Mouse (Mus musculus) midbrain, embryonic 15.5 days (tissue): Measurements from ENCODE around the gene Amdhd2. TPM values are rescaled to one million over a fixed set of nuclear protein-coding genes. Genes with fewer than 3 reads are reported as not detected.
A peak's percentile ranks its signal among the peaks of the same experiment; 100 is the strongest.

Experiments
- ATAC-seq: fragments of 200-750 bp; cut with Nextera tagmentation; replicated peaks from 2 replicates; pipeline ENCODE4 v1.8.0; 2017; ENCODE audit warnings: moderate TSS enrichment
- H3K27ac ChIP-seq: fragments of 300-500 bp; sonication (generic); 2 replicates; pipeline ENCODE4 v1.5.1; 2015; ENCODE audit warnings: mild to moderate bottlenecking, inconsistent platforms
- H3K27me3 ChIP-seq: fragments of 300-500 bp; sonication (generic); replicated peaks from 2 replicates; pipeline ENCODE4 v1.6.1; 2015; ENCODE audit warnings: inconsistent platforms
- H3K36me3 ChIP-seq: fragments of 300-500 bp; sonication (generic); replicated peaks from 2 replicates; pipeline ENCODE4 v1.6.1; 2015; ENCODE audit warnings: inconsistent platforms
- H3K4me1 ChIP-seq: fragments of 300-500 bp; sonication (generic); 2 replicates; pipeline ENCODE4 v1.6.1; 2015; ENCODE audit warnings: inconsistent platforms
- H3K4me2 ChIP-seq: fragments of 300-500 bp; sonication (generic); 2 replicates; pipeline ENCODE4 v1.6.1; 2015; ENCODE audit warnings: inconsistent platforms, mild to moderate bottlenecking, moderate library complexity
- H3K4me3 ChIP-seq: fragments of 300-500 bp; sonication (generic); 2 replicates; pipeline ENCODE4 v1.5.1; 2015; ENCODE audit warnings: mild to moderate bottlenecking, inconsistent platforms
- H3K9ac ChIP-seq: fragments of 300-500 bp; sonication (generic); 2 replicates; pipeline ENCODE4 v1.6.1; 2015; ENCODE audit warnings: mild to moderate bottlenecking, inconsistent platforms
- H3K9me3 ChIP-seq: fragments of 300-500 bp; sonication (generic); 2 replicates; pipeline ENCODE4 v1.6.1; 2016; ENCODE audit warnings: inconsistent platforms
- WGBS: fragments of 180-500 bp; shearing (Covaris S2); methylation state at CpG from one replicate; pipeline ENCODE4 v1.1.7; 2015; ENCODE audit warnings: mixed read lengths; 5-methylcytosine and 5-hydroxymethylcytosine counted together
- polyA plus RNA-seq: library from polyadenylated mRNA; unstranded; fragments of >200 nt; fragmentation: Nextera tagmentation; extraction: Ambion mirVana; gene quantifications from 2 replicates; pipeline ENCODE4 v1.2.1, GENCODE M21; 2015

Amdhd2 gene
- polyA plus RNA-seq, 1 experiment from 2014 or later = 39.6 TPM

DNA sequence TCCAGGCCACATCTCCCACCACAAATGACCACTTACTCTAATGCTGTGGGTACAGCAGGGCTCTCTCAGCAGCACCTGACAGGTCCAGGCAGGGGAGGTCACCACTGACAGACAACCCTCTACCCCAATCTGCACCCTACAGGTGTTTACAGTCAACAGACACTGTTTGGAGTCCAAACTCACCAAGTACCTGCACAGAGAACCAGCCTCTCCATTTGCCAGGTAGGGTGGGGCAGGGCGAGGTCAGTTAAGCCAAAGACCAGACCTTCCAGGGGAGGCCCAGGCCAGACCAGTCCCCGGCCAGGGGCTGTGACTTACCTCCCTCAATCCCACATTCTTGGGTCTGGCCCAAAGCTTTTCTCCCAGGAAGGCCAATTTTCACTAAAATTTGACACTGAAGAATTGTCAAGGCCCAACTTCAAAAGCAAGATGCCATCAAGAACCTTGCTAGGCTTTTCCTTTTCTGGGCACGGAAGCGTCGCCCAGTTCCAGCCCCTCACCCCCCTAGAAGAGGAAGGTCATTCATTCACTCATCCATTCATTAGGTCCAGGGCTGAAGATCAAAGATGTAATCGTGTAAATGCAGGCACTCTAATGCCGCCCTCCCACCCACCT, 4.4 kb upstream of the Amdhd2 start:
- no peaks in the 10 kb centered on the region for H3K27me3 ChIP-seq
- peak overlapping the region; percentile 100 for H3K27ac ChIP-seq
- peak overlapping the region; percentile 70 for H3K4me2 ChIP-seq
- peaks cover 37% of the 10 kb centered on the region for H3K4me1 ChIP-seq
- H3K9ac ChIP-seq = peak overlapping the region; percentile 94
- H3K4me3 ChIP-seq = peak overlapping the region; percentile 97
- 56% methylated on average over 7 of the region's 7 CpGs for WGBS
- peaks cover 4% of the 10 kb centered on the region; the same call in 1 of the 2 replicates for H3K36me3 ChIP-seq
- no peaks in the 10 kb centered on the region for H3K9me3 ChIP-seq
- no peak for ATAC-seq

DNA sequence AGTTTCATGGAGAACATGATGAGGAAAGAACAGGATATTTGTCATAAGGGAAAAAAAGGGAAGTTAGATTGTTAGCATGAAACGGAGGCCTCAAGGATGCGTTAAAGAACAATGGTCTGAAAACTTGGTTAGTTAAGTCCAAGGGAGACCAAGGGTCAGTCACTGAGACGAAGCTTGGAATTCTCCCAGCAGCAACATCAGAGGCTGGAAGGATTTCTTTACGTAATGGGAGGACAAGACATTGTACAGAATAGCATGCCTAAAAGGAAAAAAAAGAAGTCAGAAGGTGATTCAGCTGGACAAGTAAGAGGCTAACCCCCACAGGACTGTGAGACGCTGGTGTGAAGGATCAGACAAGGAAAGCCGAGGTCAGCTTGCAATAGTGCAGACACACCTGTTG, 3.6 kb upstream of the Amdhd2 start:
- no peaks in the 10 kb centered on the region for H3K27me3 ChIP-seq
- H3K4me3 ChIP-seq = peak overlapping the region; percentile 97; the same call in 1 of the 2 replicates
- peak overlapping the region; percentile 70 for H3K4me2 ChIP-seq
- H3K36me3 ChIP-seq = peaks cover 4% of the 10 kb centered on the region; the same call in 1 of the 2 replicates
- H3K4me1 ChIP-seq = peaks cover 45% of the 10 kb centered on the region
- ATAC-seq = no peak
- H3K9me3 ChIP-seq = no peaks in the 10 kb centered on the region
- no peak overlapping the region for H3K9ac ChIP-seq
- 90% methylated on average over 6 of the region's 6 CpGs for WGBS
- H3K27ac ChIP-seq = no peak overlapping the region

DNA sequence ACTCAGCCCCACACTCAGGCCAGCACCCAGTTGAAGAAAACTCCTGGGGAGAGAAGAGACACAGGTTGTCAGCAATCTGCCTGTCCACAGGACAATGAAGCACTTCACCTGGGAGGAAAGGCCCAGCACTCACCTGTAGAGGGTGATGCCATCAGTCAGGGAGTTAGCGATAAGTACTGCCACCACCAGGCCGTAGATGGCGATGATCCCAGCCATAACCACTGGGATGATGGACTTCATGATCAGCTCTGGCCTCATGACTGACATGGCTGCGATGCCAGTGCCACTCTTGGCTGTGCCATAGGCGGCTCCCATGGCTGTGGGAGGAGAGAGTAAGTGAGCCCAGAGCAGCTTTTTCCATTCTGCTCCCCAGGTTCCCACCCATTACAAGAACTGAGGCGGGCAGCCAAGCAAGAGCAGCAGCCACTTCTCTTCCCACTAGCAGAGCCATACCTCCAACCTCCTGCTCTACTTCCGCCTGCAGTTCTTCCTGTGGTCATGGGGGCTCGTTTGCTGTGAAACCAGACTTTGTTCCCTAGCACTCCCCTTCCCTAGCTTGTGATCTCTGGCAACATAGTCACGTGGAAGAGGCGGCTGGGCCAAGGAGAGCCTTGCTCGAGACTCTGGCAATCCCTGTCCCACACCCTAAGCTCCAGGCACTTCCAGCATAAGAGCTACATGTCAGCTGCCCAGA, 1.1 kb upstream of the Amdhd2 start:
- peaks cover 46% of the 10 kb centered on the region for H3K4me1 ChIP-seq
- H3K36me3 ChIP-seq = peaks cover 4% of the 10 kb centered on the region; the same call in 1 of the 2 replicates
- H3K27me3 ChIP-seq = no peaks in the 10 kb centered on the region
- no peak for ATAC-seq
- no peak overlapping the region for H3K27ac ChIP-seq
- no peak overlapping the region for H3K4me3 ChIP-seq
- H3K9ac ChIP-seq = no peak overlapping the region
- no peaks in the 10 kb centered on the region for H3K9me3 ChIP-seq
- no peak overlapping the region for H3K4me2 ChIP-seq
- 80% methylated on average over 11 of the region's 11 CpGs for WGBS

DNA sequence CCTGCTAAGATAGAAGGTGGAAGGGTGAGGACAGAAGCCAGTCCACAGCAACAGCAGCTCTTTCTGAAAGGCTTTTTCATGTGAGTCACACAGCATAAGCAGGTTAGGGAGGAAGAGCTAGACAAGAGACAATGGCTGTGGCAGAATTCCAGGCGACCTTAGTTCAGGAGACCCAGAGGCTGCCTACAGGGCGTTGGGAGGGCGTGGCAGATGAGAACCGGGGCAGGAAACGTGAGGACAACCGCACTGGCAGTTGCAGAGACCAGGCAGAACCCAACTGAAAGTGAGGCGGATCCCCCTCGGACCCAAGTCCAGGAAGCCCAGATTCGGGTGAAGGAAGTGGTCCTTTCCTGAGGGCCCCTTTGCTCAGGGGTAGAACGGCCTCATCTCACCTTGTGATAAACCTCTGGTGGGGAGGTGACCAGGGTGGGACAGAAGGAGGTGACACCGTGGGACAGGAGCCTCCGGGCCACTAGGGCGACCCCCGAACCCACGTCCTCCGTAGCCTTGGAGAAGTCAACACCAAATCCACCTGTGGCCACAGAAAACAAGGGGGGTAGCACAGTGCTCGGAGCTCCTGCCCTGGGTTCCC, 886 bp downstream of the Amdhd2 start:
- Histone ChIP-seq H3K9me3 (no peaks in the 10 kb centered on the region), H3K27ac (0 out of 2 replicates have a peak overlapping the region, but pooled peaks have one; percentile 92), H3K27me3 (no peaks in the 10 kb centered on the region), H3K4me3 (peak overlapping the region; percentile 96), H3K9ac (peak overlapping the region; percentile 78), H3K4me1 (peaks cover 39% of the 10 kb centered on the region), H3K4me2 (peak overlapping the region; percentile 96), H3K36me3 (peaks cover 10% of the 10 kb centered on the region; the same call in 1 of the 2 replicates)
- ATAC-seq = peak; percentile 41
- WGBS = 35% methylated on average over 17 of the region's 17 CpGs

GRCm38 (mm10) chr17:24161466-24161865, 2.1 kb downstream of the Amdhd2 start:
- WGBS = 86% methylated on average over 5 of the region's 5 CpGs
- ATAC-seq = no peak

DNA sequence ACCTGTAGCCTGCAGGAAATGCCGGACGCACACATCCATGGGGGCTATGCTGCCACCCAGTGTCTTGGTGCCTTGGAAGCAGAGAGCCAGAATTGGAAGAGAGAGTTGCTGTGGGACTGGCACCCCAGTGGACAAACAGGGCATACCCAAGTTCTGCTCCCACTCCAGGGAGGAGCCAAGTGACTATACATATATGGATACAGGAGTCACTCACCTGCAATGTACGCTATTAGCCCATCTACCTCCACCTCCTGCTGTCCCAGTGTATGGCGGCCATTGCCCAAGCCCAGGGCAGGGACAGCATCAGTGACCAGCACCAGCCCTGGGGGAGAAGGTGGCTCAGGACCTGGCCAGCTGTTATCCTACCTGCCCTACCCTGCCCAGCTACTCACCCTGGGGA, 6.0 kb downstream of the Amdhd2 start:
- Histone ChIP-seq H3K27me3 (no peaks in the 10 kb centered on the region), H3K9ac (no peak overlapping the region), H3K9me3 (no peaks in the 10 kb centered on the region), H3K4me2 (no peak overlapping the region), H3K36me3 (peaks cover 7% of the 10 kb centered on the region; the same call in 1 of the 2 replicates), H3K27ac (no peak overlapping the region), H3K4me3 (no peak overlapping the region), H3K4me1 (peaks cover 11% of the 10 kb centered on the region)
- 0 out of 2 replicates have a peak, but pooled peaks have one; percentile 13 for ATAC-seq
- WGBS = 91% methylated on average over 4 of the region's 4 CpGs

More at GRCm38 (mm10) chr17:24161466-24161865, 2.1 kb downstream of the Amdhd2 start:
- Histone ChIP-seq H3K4me3 (no peak overlapping the region), H3K4me1 (peaks cover 26% of the 10 kb centered on the region), H3K27ac (no peak overlapping the region), H3K36me3 (peaks cover 8% of the 10 kb centered on the region; the same call in 1 of the 2 replicates), H3K27me3 (no peaks in the 10 kb centered on the region), H3K9me3 (no peaks in the 10 kb centered on the region), H3K4me2 (no peak overlapping the region), H3K9ac (no peak overlapping the region)

DNA sequence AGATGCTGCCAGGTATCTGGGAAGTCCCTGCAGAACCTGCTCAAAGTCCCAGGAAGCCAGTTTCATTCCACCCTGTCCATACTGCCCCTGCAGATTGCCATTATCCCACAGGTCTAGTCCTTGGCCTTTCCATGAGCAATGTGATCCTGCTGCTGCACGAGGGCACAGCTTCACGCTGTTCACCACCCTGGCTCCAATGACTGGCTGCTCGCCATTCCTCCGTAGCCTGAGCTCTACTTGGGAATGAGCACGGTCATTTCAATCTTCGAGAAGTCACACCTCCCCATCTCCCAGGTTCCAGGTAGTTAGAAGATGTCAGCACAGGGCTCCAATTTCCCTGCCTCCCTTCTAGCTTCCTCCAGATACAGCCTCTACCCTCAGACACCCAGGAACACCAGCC, 6.4 kb downstream of the Amdhd2 start:
- Histone ChIP-seq H3K4me3 (no peak overlapping the region), H3K4me2 (no peak overlapping the region), H3K9ac (no peak overlapping the region), H3K27ac (no peak overlapping the region), H3K9me3 (no peaks in the 10 kb centered on the region), H3K27me3 (no peaks in the 10 kb centered on the region), H3K36me3 (peaks cover 7% of the 10 kb centered on the region; the same call in 1 of the 2 replicates), H3K4me1 (peaks cover 11% of the 10 kb centered on the region; the same call in 1 of the 2 replicates)
- ATAC-seq = no peak
- WGBS = 95% methylated on average over 6 of the region's 6 CpGs

GRCm38 (mm10) chr17:24156394-24156793, 7.2 kb downstream of the Amdhd2 start:
- Histone ChIP-seq H3K4me1 (peaks cover 8% of the 10 kb centered on the region), H3K4me3 (no peak overlapping the region), H3K27me3 (no peaks in the 10 kb centered on the region), H3K27ac (no peak overlapping the region), H3K4me2 (no peak overlapping the region), H3K36me3 (peaks cover 7% of the 10 kb centered on the region; the same call in 1 of the 2 replicates), H3K9me3 (no peaks in the 10 kb centered on the region), H3K9ac (no peak overlapping the region)
- ATAC-seq = no peak
- WGBS = 90% methylated on average over 3 of the region's 3 CpGs

DNA sequence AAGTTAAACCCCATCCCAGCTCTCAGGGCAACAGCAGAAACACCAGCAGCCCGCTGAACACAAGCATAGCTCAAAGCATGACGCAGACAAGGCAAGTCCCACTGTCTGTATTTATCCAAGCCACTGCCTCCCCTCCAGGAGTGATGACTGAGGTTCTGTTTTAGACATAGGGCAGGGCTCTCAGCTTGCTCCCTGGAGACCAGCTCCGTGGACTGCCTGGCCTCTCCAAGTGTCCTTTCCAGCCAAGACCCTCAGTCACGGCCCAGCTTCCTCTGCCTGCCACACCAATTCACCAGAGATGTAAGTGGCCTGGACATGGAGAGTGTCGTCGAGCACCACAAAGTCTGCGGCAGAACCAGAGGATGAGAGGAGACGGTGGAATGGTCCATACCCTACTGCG, 7.8 kb downstream of the Amdhd2 start:
- Histone ChIP-seq H3K9me3 (no peaks in the 10 kb centered on the region), H3K9ac (no peak overlapping the region), H3K4me3 (no peak overlapping the region), H3K27ac (no peak overlapping the region), H3K4me2 (no peak overlapping the region), H3K27me3 (no peaks in the 10 kb centered on the region), H3K36me3 (peaks cover 7% of the 10 kb centered on the region; the same call in 1 of the 2 replicates), H3K4me1 (peaks cover 7% of the 10 kb centered on the region)
- WGBS = 91% methylated on average over 9 of the region's 9 CpGs
- no peak for ATAC-seq

DNA sequence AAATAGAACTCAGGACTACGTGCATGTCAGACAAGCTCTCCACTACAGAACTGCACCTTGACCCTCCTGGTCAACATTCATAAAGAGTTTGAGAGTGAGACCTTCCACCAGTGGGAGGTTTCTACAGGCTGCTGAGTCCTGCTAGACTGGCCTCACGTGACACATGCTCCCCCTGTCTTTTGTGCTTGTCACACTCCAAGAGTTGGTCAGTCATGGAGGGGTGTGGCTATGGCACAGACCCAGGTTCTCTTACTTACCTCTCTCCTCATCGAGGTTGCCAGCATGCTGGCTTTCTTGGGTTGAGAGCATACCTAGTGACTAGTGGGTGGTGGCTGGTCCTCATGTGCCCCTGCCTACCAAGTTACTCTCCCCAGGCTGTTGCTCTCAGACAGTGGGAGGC, 9.1 kb downstream of the Amdhd2 start:
- 71% methylated on average over 3 of the region's 3 CpGs for WGBS
- Histone ChIP-seq H3K36me3 (peaks cover 7% of the 10 kb centered on the region; the same call in 1 of the 2 replicates), H3K9ac (no peak overlapping the region), H3K27ac (no peak overlapping the region), H3K9me3 (no peaks in the 10 kb centered on the region), H3K4me3 (no peak overlapping the region), H3K4me1 (peaks cover 7% of the 10 kb centered on the region), H3K27me3 (no peaks in the 10 kb centered on the region), H3K4me2 (no peak overlapping the region)
- no peak for ATAC-seq

- Histone ChIP-seq H3K4me2 (peak overlapping the region; percentile 57), H3K27ac (no peak overlapping the region), H3K27me3 (no peaks in the 10 kb centered on the region), H3K36me3 (no peaks in the 10 kb centered on the region), H3K4me3 (peak overlapping the region; percentile 30), H3K9ac (0 out of 2 replicates have a peak overlapping the region, but pooled peaks have one; percentile 13), H3K4me1 (peaks cover 7% of the 10 kb centered on the region), H3K9me3 (no peaks in the 10 kb centered on the region)
- ATAC-seq = peak; percentile 79
- WGBS = 1% methylated on average over 26 of the region's 26 CpGs
Measured at GRCm38 (mm10) chr17:24151890-24152563, 11.5 kb downstream of the Amdhd2 start.

DNA sequence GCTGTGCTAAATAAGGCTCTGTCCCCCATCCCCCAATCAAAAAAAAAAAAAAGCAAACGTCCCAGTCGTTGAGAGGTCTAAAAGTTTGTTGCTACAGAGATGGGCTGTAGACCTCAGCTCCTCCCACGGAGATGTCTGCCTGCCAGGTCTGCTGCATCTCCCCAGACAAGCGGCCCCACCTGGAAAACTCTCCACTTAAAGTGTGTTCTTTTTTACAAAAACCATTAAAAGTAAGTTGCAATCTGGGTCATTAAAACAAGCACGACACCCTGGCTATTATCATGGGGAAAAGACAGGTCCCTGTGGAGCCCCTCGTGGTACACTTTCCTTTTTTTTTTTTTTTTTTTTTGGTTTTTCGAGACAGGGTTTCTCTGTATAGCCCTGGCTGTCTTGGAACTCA, 12.2 kb downstream of the Amdhd2 start:
- 19% methylated on average over 7 of the region's 7 CpGs for WGBS
- H3K4me2 ChIP-seq = peak overlapping the region; percentile 57; the same call in 1 of the 2 replicates
- peak overlapping the region; percentile 30; the same call in 1 of the 2 replicates for H3K4me3 ChIP-seq
- no peak overlapping the region for H3K27ac ChIP-seq
- no peaks in the 10 kb centered on the region for H3K9me3 ChIP-seq
- ATAC-seq = no peak
- H3K27me3 ChIP-seq = no peaks in the 10 kb centered on the region
- H3K36me3 ChIP-seq = no peaks in the 10 kb centered on the region
- peaks cover 7% of the 10 kb centered on the region for H3K4me1 ChIP-seq
- H3K9ac ChIP-seq = no peak overlapping the region
